Mouse (Mus musculus) adrenal gland (tissue): ENCODE data around the gene Ube3b.

Experiments
- intact Hi-C: fragments of 180-260 bp; cut with DNase I; formaldehyde crosslinking; loops from one replicate; pipeline ENCODE4 v1.15.1; 2025
- long read RNA-seq, 2 experiments: library from polyadenylated mRNA; unstranded; transcript quantifications; one replicate each; pipeline ENCODE4 v2.0.0; 2020; ENCODE audit warnings: borderline replicate concordance in 1 of 2; ENCODE audit not compliant: insufficient replicate concordance in 1 of 2

Gene Ube3b
- long read RNA-seq, experiment 1, full-length matches to known transcripts, result 1 of 23 reads
- long read RNA-seq, experiment 1, partial matches to known transcripts, result 15 of 23 reads
- long read RNA-seq, experiment 1, other reads (novel, unspliced or antisense), result 7 of 23 reads
- long read RNA-seq, experiment 2, full-length matches to known transcripts, result 1 of 24 reads
- long read RNA-seq, experiment 2, partial matches to known transcripts, result 18 of 24 reads
- long read RNA-seq, experiment 2, other reads (novel, unspliced or antisense), result 5 of 24 reads

DNA sequence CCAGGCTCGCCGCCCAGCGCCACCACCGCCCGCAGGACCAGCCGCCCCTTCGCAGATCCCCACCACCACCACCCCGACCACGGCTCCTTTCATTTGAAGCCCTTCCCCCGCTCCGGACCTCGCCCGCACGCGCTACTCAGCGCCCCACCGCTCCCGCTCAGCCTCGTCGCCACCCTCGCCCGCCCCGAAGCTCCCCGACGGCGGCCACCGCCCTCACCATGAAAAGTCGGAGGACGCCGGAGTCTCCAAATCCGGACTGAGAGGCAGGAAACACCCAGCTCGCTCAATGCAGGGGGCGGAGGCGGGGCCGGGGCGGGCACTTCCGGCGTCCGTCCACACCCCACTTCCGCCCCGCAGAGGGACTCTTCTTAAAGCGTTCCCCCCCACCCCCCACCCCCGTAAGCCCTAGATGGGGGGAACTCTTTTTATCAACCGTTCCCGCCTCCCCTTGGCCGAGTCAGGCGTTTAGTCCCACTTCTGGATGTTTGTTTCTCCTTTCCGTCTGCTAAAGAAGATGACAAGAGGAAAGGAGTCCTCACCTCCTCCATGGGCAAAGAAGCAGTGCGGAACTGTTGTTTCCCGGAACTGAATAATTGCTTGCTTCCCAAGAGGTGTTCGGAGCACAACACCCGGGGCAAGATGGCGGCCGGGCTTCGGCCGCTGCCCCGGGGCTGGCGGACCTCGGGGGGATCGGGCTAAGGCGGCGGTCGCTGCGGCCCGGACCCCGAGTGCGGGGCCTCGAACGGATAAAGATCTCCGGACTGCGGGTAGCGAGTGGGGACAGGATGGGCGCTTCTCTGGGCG, at the start of gene Ube3b, which contains the start of gene Kctd10:
Gene Ube3b, plus strand, starts transcription at position 399 of the 804 bp plus-strand sequence.
Gene Kctd10, minus strand, starts transcription at position 300 of the 804 bp plus-strand sequence.
- intact Hi-C loops, result loop anchor here (5.0 kb wide), 1 partner anchor 68 kb away; no protein-coding TSS in a partner anchor

DNA sequence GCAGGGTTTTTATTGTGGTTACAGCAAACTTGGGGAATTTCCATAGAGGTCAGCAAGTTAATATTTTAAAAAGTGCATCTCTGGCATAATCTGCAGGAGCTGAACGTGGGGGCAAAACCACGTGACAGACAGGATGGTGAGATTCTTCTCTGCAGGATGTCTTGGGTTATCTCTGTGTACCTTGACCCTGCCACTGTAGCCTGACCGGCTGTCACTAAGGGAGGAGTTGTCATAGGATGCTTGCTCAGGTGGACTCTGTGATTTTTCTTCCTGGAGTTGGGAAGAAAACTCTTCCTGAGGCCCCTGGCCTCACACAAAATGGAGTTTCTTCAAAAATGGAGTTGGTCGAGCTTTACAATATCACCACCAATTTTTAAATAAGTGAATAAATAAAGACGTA, 37.4 kb upstream of the Ube3b start:
- intact Hi-C loops, result no loop called here

DNA sequence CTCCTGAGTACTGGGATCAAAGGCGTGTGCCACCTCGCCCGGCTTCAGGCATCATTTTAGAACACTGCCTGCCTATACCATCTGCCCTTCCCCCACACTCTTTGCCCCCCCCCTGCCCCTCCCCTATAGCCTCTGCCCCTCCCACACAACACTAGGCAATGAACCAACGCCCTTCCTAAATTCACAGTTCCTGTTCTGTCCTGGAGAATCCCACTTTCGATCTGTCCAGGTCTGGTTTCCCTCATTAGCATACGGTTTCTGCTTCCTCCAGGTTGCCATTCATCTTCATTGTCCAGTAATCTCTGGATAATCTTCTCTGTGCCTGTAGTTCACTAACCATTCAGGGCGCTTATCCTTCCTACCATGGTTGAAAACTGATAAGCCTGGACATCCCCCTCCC, 36.8 kb upstream of the Ube3b start:
- intact Hi-C loops, result no loop called here

DNA sequence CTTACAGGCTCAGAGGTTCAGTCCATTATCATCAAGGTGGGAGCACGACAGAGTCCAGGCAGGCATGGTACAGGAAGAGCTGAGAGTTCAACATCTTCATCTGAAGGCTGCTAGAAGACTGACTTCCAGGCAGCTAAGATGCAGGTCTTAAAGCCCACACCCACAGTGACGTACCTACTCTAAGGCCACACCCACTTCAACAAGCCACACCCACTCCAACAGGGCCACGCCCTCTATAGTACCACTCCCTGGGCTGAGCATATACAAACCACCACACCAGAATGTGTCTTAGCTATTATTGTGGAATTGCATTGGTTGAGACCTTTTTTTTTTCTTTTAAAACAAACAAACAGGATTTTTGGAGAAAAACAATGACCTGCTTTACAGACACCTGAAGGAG, 34.9 kb upstream of the Ube3b start:
- intact Hi-C loops, result no loop called here

DNA sequence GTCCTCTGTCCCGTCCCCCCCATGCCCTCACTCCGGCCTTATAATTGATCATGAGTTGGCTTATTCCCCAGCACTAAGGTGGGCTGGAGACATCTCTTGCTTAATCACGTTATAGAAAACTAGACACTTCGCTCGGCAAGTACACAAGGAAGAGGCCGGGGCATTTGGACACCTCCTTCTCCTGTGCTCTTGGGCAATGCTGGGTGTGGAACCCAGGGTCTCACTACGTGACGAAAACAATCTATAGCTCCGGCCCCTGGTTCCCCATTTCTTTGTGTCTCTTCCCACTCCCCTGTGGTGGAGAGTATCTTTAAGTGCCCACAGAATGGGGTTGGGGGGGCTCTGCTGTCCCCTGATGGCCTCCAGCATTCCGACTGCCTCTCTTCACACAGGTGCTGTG, 33.4 kb upstream of the Ube3b start:
- intact Hi-C loops, result no loop called here

DNA sequence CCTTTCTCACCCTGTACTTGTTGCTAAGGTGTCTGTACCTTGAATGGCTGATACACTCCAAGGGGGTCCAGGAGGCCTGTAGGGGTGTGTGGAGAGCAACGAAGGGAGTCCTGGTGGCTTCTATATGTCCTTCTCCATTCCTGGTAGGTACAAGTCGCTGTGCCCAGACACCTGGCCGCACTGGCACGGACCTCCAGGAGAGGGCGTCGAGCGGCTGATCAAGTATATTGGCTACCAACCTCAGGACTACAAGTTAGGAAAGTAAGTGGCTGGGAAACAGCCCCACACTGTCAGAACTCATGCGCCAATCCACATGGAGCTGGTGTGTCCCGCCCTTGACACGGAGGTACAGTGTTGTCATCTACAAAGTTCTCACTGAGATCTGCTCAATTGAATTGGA, 28.9 kb upstream of the Ube3b start:
- intact Hi-C loops, result no loop called here

DNA sequence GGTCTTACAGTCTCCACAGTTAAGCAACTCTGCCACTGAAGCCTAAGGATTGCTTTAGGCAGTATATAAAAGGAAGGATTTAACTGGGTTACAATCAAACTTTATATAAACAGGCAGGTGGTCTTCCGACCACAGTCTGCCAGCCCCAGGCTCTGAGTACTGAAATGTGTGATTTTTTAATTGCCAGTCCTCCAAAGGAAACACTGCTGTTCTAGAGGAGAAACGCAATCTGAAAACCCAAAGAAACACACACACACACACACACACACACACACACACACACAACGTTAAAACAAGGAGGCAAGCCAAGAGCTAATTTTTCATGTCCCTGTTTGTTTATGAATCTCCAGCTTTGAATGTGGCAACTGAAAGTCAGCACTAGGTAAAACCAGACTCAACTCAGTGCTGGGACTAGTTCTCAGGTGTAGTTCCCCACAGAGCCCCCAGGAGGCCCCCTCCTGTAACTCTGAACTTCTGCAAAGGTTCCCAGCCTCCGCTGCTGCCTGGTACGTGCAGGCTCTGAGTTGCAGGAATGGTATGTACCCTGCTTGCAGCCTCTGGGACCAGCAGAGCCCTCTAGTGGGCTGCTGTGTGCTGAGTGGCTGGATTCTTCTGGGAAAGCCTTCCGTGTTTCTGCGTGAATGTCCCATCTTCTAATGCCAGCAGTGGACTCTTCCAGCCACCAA, 24.0 kb upstream of the Ube3b start:
- intact Hi-C loops, result loop anchor here (2.0 kb wide), 1 partner anchor 42 kb away; no protein-coding TSS in a partner anchor

DNA sequence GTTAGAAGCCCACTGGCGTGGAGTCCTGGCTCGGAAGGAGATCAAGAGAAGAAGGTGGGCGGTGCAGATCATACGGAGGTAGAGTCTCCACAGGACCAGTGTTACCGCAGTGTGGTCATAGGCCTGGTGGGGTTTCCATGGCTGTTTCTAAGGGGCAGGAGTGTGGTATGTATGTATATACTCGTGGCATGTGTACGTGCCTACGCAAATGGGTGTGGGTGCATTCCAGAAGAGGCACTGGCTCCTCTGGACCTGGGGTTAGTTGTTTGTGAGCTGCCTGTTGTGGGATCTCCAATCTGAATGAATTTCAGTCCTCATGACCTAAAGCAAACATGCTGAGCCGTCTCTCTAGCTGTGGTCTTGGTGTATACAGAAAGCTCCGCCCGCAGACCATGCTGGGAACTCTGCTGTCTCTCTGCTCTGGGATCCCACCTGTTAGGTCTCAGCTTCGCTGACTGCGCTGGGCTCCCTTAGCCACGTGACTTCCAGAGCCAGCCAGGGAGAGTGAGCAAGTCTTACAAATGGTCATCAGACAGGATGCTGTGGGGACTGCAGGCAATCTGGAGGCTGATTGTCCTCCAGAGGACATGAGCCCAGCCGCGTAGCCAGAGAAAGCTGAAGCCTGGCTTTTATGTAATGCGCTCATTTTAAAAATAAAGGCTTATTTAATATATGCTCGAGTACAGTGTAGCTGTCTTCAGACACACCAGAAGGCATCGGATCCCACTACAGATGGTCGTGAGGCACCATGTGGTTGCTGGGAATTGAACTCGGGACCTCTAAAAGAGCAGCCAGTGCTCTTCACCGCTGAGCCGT, 23.3 kb upstream of the Ube3b start:
- intact Hi-C loops, result loop anchor here (2.0 kb wide), 1 partner anchor 42 kb away; no protein-coding TSS in a partner anchor

DNA sequence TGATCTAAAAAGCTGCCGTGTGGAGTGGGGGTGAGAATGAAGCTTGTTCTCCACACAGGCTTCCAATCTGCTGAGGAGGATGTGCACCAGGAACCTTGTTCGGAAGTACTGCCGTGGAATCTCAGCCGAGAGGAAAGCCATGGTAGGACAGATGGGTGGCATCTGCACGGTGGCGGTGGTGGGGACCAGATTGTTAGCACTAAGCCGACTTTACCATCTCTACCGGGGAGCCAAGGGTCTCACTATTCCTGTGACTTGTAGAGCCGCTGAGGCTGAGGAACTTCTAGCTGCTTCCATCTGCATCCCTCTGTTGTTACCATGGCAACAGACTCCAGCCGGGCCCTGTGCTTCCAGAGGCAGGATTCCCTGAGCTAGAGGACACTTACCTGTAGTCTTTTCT, 21.6 kb upstream of the Ube3b start:
- intact Hi-C loops, result no loop called here

DNA sequence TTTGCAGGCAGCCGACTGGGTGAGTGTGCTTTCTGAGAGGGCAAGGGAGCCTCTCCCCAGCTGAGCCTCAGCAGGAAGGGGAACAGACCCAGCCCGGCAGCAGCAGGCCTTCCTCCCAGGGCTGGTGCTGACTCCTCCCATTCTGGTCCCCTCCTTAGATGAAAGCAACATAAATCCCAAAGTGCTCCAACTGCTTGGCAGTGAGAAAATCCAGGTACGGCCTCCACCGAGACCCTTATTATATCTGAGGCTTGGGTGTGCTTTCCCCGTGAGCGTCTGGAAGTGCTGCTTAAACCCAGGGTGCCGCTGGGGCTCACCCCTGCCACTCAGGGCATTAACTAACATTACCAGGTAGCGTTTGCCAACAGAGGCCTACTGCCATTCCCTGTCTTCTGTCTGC, 20.8 kb upstream of the Ube3b start:
- intact Hi-C loops, result no loop called here

DNA sequence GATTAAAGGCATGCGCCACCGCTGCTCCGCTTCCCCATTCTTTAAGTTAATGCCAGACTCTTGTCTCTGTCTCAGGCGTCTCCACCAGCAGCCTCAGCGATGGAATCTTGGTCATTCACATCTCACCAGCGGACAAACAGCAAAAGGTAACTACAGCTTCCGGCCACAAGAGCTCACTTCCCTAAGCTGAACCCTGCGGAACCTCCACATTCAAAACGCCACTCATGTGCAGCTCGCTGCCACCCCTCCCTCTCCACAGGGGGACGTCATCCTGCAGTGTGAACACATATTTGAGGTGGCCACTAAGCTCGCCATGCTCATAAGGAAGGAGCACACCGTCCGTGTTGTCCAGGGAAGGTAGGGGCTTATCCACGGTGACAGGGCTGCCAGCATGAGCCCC, 19.4 kb upstream of the Ube3b start:
- intact Hi-C loops, result no loop called here

DNA sequence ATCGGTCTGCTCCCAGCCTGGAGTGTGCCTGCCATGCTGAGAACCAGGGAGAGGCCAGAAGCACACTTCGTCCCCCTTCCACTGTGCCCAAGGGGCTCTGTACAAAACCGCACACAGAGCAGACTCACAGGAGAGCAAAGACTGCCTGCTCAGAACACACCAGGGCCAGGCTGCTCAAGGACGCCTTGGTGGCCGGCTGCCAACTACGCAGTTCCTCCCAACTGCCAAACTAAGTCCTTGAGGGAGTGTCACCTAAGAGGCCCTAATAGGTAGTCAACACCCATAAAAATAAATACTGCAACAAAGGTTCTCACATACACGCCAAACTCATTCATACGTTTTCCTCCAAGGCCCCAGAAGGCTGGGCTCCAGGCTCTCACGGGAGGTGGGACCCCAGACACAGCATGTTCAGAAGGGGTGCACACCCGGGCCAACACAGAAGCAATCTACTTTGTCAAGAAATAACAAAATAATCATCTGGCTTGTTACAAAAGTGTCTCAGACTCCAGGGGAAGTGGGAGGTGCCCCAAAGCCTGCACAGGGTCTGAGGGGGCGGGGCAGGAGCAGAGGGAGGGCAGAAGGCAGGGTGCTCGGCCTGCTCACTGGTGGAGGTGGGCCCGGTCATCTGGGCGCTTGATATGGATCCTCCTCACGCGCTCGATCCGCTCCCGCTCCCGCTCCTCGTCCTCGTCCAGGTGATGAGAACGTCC, 15.2 kb upstream of the Ube3b start:
- intact Hi-C loops, result no loop called here

DNA sequence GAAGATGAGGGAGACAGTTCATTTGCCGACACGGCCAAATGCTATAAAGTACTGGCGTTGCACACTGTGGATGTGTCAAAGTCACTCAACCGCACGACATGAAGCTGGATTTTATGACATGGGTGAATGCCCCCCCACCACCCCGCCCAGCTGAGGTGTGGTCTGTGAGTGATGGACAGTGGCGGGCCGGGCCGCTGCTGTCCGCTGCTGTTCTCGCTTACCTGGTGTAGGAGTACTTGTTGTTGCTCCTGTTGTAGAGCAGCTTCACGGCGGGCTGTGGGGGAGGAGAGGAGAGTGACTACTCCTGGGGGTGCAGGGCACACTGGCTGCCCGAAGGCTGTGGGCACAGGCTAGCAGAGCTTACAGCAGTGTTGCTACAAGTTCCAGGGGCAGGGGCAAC, 12.3 kb upstream of the Ube3b start:
- intact Hi-C loops, result no loop called here

DNA sequence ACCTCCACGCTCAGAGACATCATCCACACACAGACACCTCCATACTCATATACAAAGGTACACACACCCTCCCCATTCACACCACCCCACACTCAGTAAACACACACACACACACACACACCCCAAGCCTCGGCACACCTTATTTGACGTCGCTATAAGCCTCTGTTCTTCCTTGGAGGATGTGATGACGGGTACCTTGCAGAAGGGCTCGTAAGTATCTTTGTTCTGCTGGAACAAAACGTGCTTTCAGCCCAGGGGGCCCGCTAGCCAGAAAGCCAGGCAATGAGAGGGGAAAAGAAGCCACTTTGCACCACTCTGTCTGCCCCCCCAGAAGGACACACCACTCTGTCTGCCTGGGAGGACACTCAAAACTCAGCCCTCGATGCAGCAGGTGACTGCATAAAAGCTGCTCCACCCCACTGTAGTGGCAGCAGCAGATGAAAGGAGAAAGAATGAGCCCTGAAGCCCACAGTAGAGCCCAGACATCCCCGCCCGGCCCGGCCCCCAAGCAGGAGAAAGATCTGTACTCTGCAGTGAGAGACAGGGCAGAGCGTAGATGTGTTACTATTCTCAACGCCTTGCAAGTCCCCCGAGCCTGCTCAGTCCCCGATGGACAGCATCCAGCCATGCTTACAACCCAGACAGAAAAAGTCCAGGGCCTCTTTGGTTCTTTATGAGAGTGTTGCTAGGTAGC, 11.5 kb upstream of the Ube3b start:
- intact Hi-C loops, result no loop called here

DNA sequence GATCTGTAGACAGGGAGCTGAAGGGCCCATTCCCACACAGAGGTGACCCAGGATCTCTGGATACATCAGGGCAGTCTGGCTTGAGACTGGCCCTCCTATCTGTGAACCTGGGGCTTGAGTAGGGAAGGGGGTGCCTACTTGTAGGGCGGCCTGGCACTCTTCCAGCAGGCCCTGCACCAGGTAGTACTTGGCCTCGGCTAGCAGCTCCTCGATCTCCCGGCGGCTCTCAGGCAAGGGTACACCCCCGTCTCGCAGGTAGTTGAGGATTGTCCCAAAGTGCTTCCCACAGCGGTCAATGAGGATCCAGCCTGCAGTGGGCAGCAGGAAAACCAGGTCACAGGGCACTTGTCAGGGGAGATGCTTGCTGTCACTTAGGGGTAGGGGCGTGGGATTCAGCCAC, 10.5 kb upstream of the Ube3b start:
- intact Hi-C loops, result no loop called here

DNA sequence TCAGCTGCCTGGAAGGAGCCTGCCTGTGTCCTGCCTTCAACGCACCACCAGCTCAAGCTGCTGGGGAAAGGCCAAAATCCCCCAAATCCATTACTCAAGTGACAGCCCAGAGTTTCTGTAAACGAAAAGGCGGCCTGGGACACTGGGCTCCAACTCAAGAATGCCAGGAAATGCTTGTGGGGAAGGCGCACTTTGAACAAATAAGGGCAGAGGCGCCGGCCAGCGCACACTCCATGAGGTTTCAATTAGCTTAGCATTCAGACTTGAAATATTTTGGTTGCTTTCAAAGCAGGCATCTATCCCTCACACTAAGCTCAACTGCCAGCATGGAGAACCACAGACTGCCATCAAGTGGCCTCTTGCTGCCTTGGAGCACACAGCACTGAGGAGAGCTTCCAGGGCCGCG, 10.0 kb upstream of the Ube3b start:
- intact Hi-C loops, result no loop called here

DNA sequence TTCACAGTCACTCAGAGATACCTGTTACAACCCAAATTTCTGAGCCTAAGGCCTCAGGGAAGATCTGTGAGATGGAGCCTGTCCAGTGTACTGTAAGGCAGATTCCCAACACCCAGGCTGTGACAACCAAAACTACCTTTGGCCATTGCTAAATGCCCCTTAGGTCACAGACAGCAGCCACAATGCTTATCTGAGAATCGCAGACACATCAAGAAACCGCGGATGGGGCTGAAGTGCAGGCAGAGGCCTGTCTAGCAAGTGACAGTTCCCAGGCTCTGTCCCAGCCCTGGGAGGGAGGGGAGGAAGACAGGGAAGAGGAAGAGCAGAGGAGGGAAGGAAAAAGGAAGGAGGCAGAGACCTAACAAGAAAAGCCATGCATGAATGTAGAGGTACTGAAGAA, 9.1 kb upstream of the Ube3b start:
- intact Hi-C loops, result no loop called here

DNA sequence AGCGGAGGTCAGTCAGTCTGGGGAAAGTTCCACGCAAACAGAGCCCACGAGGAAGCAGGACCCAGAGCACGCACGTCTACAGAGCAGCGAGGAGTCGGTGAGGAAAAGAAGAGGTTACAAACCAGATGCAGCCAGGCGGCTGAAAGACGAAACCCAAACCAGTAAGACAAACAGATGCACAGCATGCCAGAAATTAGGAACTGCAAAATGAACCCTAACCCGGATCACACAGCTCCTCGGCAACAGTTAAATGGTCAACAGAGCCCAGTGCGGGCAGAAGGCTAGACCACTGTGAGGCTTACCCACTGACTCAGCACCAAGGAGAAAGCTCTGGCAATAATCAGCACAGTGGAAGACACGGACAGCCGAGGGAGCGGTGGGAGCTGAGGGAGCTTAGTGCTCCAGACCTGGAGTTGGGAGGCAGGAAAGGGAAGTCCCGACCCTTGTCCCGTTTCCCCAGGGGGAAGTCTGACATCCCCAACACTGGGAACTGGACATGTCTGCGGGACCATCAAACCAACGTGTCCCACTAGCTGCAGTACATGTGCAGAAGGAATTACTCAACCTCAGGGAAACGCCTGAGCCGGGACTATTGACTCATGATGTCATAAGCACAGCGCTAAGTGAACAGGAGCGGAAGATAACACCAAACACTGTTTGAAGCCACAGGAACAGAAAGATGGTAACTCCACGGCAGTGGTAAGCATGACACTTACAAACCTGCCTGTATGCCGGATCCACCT, 8.5 kb upstream of the Ube3b start:
- intact Hi-C loops, result no loop called here

DNA sequence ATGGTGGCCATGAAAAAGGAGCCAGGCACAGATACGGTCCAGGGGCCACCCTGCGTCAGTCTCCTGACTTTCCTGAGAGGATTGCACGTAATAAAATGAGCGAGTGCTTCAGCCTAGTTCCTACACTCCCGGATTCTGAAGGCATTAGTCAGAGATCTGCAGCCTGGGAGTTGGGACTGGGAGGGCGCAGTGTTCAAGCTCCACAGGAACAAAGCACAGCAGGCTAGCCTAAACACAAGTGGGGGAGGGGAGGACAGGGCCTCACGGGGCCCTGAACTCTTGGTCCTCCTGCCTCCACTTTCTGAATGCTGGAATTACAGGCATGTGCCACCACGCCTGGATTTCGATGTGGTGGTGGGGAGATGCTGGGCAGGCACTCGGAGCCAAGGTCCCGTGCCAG, 7.8 kb upstream of the Ube3b start:
- intact Hi-C loops, result no loop called here
